Mouse (Mus musculus): ENCODE measurements around the gene Sp7. TPM values are rescaled to one million over a fixed set of nuclear protein-coding genes. Genes with fewer than 3 reads are reported as not detected.

The Sp7 gene
- polyA plus RNA-seq, 1 experiment from 2014 or later = 0.64 TPM

DNA sequence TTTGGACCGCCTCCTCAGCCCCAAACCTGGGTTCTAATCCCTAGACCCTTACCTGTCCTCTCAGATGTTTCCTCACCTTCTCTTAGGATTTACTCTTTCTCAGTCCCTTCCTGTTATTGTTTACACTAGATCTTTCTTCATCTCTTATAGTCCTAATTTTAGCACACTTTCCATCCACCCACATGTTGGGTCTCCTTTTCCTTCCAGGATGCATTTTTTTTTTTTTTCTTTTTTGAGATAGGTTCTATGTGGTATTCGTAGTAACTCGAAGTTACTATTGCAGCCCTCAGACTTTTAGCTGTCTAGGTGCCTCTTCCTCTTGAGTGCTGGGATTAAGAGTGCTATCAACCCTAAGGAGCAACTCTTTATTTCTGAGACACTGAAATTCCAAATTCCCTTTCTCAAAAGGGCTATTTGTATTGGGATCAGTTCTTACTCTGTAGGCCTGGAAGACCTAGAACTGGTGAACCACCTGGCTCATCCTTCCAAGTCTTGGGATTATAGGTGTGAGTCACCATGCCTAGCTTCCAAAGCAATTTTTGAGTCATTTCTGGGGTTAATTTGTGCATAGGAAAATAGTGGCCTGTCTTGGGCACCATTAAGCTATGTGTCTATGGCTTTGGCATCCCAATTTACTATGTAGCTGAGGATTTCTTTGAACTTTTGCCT lies 40.1 kb upstream of the Sp7 start:
- peak overlapping the region; percentile 96 for H3K9ac ChIP-seq
- H3K4me1 ChIP-seq (ENCODE audit: insufficient read depth) = peaks cover 21% of the 10 kb centered on the region
- peak overlapping the region; percentile 100 for H3K27ac ChIP-seq (ENCODE audit: low read depth)
- H3K36me3 ChIP-seq (ENCODE audit: insufficient read depth) = peaks cover 43% of the 10 kb centered on the region
- peak overlapping the region; percentile 56 for H3K4me2 ChIP-seq
- TF ChIP-seq CTCF (IDR thresholded peaks at IDR 0.05; ENCODE audit: low read depth) = no peak
- H3K4me3 ChIP-seq (ENCODE audit: low read depth, low read length) = peak overlapping the region; percentile 72
- DNase-seq (no peak), ATAC-seq (ENCODE audit: insufficient read depth) (no peak)
- no peaks in the 10 kb centered on the region for H3K27me3 ChIP-seq (ENCODE audit: insufficient read depth, low read length)
- no peaks in the 10 kb centered on the region for H3K9me3 ChIP-seq (ENCODE audit: low read depth, low read length)
- WGBS = 12% methylated on average over 3 of the region's 3 CpGs

DNA sequence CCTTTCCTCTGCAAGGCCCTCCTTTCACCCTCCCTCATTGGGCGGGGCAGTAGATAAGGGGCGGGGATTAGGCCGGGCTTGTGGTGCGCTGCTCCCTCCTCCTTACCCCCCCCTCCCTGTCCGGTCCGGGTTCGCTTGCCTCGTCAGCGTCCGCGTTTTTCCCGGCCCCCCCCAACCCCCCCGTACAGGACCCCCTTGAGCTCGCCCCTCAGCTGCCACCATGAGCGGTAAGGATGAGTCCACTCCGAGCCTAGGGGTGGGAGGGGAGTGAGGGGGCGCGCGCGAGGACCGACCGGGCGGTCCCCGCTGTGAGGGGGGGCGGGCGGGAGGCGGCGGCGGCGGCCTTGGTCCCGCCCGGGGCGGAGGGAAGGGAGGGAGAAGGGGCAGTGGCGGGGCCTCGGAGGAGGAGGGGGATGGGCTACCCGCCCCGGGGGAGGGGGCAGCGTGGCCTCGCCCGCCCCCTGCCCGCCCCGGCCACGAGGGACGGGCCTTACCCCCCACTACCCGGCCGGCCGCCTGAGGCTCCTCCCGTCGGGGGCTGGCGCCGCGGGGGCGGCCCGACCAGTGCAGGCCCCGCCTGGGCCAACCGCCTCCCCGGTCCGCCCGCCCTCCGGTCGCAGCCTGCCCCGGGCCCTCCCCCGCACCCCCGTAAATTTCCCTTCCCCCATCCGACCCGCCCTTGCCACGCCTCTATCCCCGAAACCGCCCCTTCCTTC lies 39.4 kb upstream of the Sp7 start:
- no peak for TF ChIP-seq CTCF (IDR thresholded peaks at IDR 0.05; ENCODE audit: low read depth)
- Histone ChIP-seq H3K4me1 (ENCODE audit: insufficient read depth) (peaks cover 21% of the 10 kb centered on the region), H3K4me3 (ENCODE audit: low read depth, low read length) (peak overlapping the region; percentile 72), H3K9ac (peak overlapping the region; percentile 96), H3K27me3 (ENCODE audit: insufficient read depth, low read length) (no peaks in the 10 kb centered on the region), H3K27ac (ENCODE audit: low read depth) (peak overlapping the region; percentile 100), H3K4me2 (peak overlapping the region; percentile 56), H3K36me3 (ENCODE audit: insufficient read depth) (peaks cover 37% of the 10 kb centered on the region), H3K9me3 (ENCODE audit: low read depth, low read length) (no peaks in the 10 kb centered on the region)
- peak; percentile 21 for ATAC-seq (ENCODE audit: insufficient read depth)
- WGBS = 1% methylated on average over 27 of the region's 69 CpGs
- peak; percentile 86 for DNase-seq

GRCm38 (mm10) chr15:102405489-102406195 lies 38.7 kb upstream of the Sp7 start, which contains the start of gene Sp1:
Sp1 (plus strand) TSS chr15:102406143.
- Histone ChIP-seq H3K9ac (peak within 1 kb of the TSS; percentile 96), H3K4me3 (ENCODE audit: low read depth, low read length) (peak within 1 kb of the TSS; percentile 72), H3K9me3 (ENCODE audit: low read depth, low read length) (no peaks in the 10 kb centered on the region), H3K4me2 (peak within 1 kb of the TSS; percentile 65), H3K4me1 (ENCODE audit: insufficient read depth) (peaks cover 20% of the 10 kb centered on the region), H3K27ac (ENCODE audit: low read depth) (peak within 1 kb of the TSS; percentile 100), H3K36me3 (ENCODE audit: insufficient read depth) (peaks cover 33% of the 10 kb centered on the region), H3K27me3 (ENCODE audit: insufficient read depth, low read length) (no peaks in the 10 kb centered on the region)
- under 1% methylated on average over 38 of the region's 38 CpGs for WGBS
- ATAC-seq (ENCODE audit: insufficient read depth) (peak; percentile 98), DNase-seq (peak; percentile 99)
- no peak for TF ChIP-seq CTCF (IDR thresholded peaks at IDR 0.05; ENCODE audit: low read depth)

GRCm38 (mm10) chr15:102404608-102405488 lies 37.9 kb upstream of the Sp7 start:
- peak; percentile 75 for TF ChIP-seq CTCF (IDR thresholded peaks at IDR 0.05; ENCODE audit: low read depth)
- Histone ChIP-seq H3K27me3 (ENCODE audit: insufficient read depth, low read length) (no peaks in the 10 kb centered on the region), H3K9me3 (ENCODE audit: low read depth, low read length) (no peaks in the 10 kb centered on the region), H3K36me3 (ENCODE audit: insufficient read depth) (peaks cover 25% of the 10 kb centered on the region), H3K4me2 (peak overlapping the region; percentile 65), H3K4me1 (ENCODE audit: insufficient read depth) (peaks cover 20% of the 10 kb centered on the region), H3K4me3 (ENCODE audit: low read depth, low read length) (peak overlapping the region; percentile 51), H3K27ac (ENCODE audit: low read depth) (peak overlapping the region; percentile 100), H3K9ac (peak overlapping the region; percentile 74)
- 16% methylated on average over 34 of the region's 34 CpGs for WGBS
- ATAC-seq (ENCODE audit: insufficient read depth) (no peak), DNase-seq (peak; percentile 13)

- Histone ChIP-seq H3K4me3 (ENCODE audit: low read depth, low read length) (no peak overlapping the region), H3K27ac (ENCODE audit: low read depth) (no peak overlapping the region), H3K36me3 (ENCODE audit: insufficient read depth) (no peaks in the 10 kb centered on the region), H3K9ac (no peak overlapping the region), H3K4me2 (no peak overlapping the region), H3K4me1 (ENCODE audit: insufficient read depth) (peaks cover 9% of the 10 kb centered on the region; the same call in 1 of the 2 replicates), H3K9me3 (ENCODE audit: low read depth, low read length) (no peaks in the 10 kb centered on the region), H3K27me3 (ENCODE audit: insufficient read depth, low read length) (no peaks in the 10 kb centered on the region)
- ATAC-seq (ENCODE audit: insufficient read depth) (no peak), DNase-seq (no peak)
- 94% methylated on average over 3 of the region's 3 CpGs for WGBS
- TF ChIP-seq CTCF (IDR thresholded peaks at IDR 0.05; ENCODE audit: low read depth) = no peak
Measured at GRCm38 (mm10) chr15:102402210-102402609, 35.2 kb upstream of the Sp7 start.

DNA sequence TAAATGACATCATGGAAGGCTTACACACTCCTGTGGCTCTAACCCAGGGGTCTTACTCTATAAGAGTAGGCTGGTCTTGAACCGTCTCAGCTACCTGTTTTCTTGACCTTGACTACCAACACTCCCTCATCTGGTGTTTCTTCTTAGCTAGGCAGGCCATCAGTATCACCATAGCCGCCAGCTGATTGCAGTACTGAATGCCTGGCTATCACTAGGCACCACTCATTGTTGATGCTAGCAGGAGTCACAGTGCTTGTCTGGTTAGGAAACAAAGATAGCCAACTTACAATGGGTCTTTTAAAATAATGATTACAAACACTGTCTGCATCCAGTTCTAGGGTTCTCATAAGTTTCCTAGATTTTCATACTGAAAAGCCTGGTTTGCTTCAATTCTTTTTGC lies 34.3 kb upstream of the Sp7 start:
- no peak overlapping the region for H3K27ac ChIP-seq (ENCODE audit: low read depth)

More for the DNA sequence above, 34.3 kb upstream of the Sp7 start:
- no peak overlapping the region for H3K4me3 ChIP-seq (ENCODE audit: low read depth, low read length)
- no peaks in the 10 kb centered on the region for H3K27me3 ChIP-seq (ENCODE audit: insufficient read depth, low read length)
- no peak overlapping the region for H3K9ac ChIP-seq
- H3K4me1 ChIP-seq (ENCODE audit: insufficient read depth) = peaks cover 7% of the 10 kb centered on the region; the same call in 1 of the 2 replicates
- 74% methylated on average over 2 of the region's 2 CpGs for WGBS
- TF ChIP-seq CTCF (IDR thresholded peaks at IDR 0.05; ENCODE audit: low read depth) = no peak
- H3K9me3 ChIP-seq (ENCODE audit: low read depth, low read length) = no peaks in the 10 kb centered on the region
- DNase-seq (no peak), ATAC-seq (ENCODE audit: insufficient read depth) (no peak)
- H3K4me2 ChIP-seq = no peak overlapping the region
- H3K36me3 ChIP-seq (ENCODE audit: insufficient read depth) = no peaks in the 10 kb centered on the region
